Mouse (Mus musculus) kidney, adult 11 months (tissue): ENCODE measurements around the gene Dmtf1.
"Not testable (repeated sequence)": the region's sequence is repeated elsewhere in the genome, so short reads cannot be mapped to it uniquely, and the experiment has no call there.

Experiments
- DNase-seq: peaks from one replicate; pipeline ENCODE4 v3.0.0; 2022

Gene Dmtf1

GRCm38 (mm10) chr5:9161456-9162041 lies at the start of gene Dmtf1:
Dmtf1 (minus strand) TSS chr5:9161776.
- peak; percentile 92 for DNase-seq

- DNase-seq = no peak
These were observed 24.9 kb upstream of the Dmtf1 start for GRCm38 (mm10) chr5:9186467-9186866.

GRCm38 (mm10) chr5:9173295-9173694 lies 11.7 kb upstream of the Dmtf1 start:
- DNase-seq = no peak

GRCm38 (mm10) chr5:9169328-9170005 lies 7.9 kb upstream of the Dmtf1 start:
- not testable (repeated sequence) for DNase-seq

GRCm38 (mm10) chr5:9166366-9166765 lies 4.8 kb upstream of the Dmtf1 start:
- no peak for DNase-seq

GRCm38 (mm10) chr5:9165151-9165550 lies 3.6 kb upstream of the Dmtf1 start:
- not testable (repeated sequence) for DNase-seq

GRCm38 (mm10) chr5:9163411-9163810 lies 1.8 kb upstream of the Dmtf1 start:
- DNase-seq = no peak

GRCm38 (mm10) chr5:9162088-9162487 lies 512 bp upstream of the Dmtf1 start:
- peak; percentile 8 for DNase-seq

GRCm38 (mm10) chr5:9160831-9161455 lies 633 bp downstream of the Dmtf1 start:
- DNase-seq = peak; percentile 18

- DNase-seq = no peak
These were observed 4.2 kb downstream of the Dmtf1 start for GRCm38 (mm10) chr5:9157336-9157735.

- no peak for DNase-seq
These were observed 4.8 kb downstream of the Dmtf1 start for GRCm38 (mm10) chr5:9156746-9157145.

GRCm38 (mm10) chr5:9149273-9149850 lies 12.2 kb downstream of the Dmtf1 start:
- DNase-seq = no peak

GRCm38 (mm10) chr5:9142376-9142775 lies 19.2 kb downstream of the Dmtf1 start:
- DNase-seq = no peak

- DNase-seq = no peak
These were observed 20.9 kb downstream of the Dmtf1 start for GRCm38 (mm10) chr5:9140724-9141123.

- no peak for DNase-seq
These were observed 26.0 kb downstream of the Dmtf1 start for GRCm38 (mm10) chr5:9135588-9135987.

GRCm38 (mm10) chr5:9131786-9132185 lies 29.8 kb downstream of the Dmtf1 start:
- DNase-seq = no peak

- no peak for DNase-seq
These were observed 33.0 kb downstream of the Dmtf1 start for GRCm38 (mm10) chr5:9128566-9128965.

- no peak for DNase-seq
These were observed 37.4 kb downstream of the Dmtf1 start for GRCm38 (mm10) chr5:9124134-9124533.

- DNase-seq = no peak
These were observed 47.4 kb downstream of the Dmtf1 start for GRCm38 (mm10) chr5:9114162-9114561.

GRCm38 (mm10) chr5:9111759-9112158 lies 49.8 kb downstream of the Dmtf1 start:
- peak; percentile 36 for DNase-seq

GRCm38 (mm10) chr5:9111285-9111684 lies 50.3 kb downstream of the Dmtf1 start:
- DNase-seq = no peak

GRCm38 (mm10) chr5:9109582-9109981 lies 52.0 kb downstream of the Dmtf1 start:
- no peak for DNase-seq

- DNase-seq = peak; percentile 47
These were observed 53.1 kb downstream of the Dmtf1 start for GRCm38 (mm10) chr5:9108490-9108889.
